Mouse (Mus musculus): ENCODE measurements around the gene Pdcd6ip.

The Pdcd6ip gene

DNA sequence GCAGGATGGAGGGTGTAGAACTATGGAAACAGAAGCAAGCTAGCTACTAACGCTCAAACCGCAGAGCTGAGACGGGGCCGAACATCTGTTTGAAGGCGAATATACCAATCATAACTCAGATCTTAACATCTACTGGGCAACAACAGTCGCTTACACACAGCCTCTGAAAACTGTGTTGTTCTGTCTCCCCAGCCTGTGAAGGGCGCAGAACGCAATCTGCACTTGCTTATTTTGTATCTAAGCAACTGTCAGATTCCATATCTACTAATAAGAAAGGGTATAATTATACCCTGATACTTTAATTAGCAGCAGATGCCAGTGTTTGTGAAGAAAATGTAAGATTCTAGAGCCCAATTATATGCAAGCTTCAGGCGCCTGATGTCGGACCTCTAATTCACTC, 81.3 kb downstream of the Pdcd6ip start:
- DNase-seq (ENCODE audit: extremely low read depth, low read depth), result no peak

DNA sequence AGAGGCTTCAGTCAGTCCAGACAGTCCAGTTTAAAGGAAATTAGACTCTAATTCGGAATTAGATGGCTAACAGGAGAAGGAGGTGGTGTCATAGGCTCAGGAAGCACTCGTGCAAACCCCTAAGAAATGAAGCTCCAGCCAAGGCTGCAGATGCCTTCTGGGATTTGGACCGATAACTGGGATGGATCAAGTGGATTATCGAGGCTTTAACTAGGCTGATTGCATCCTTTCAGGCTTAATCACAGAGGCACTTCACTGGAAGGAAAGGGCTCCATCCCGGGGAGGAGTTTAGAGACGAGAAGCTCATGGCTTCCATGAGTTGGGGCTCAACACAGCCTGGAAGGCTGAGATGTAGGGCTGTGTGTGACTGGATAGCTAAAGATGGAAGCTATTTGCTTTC, 84.0 kb downstream of the Pdcd6ip start:
- DNase-seq (ENCODE audit: extremely low read depth, low read depth), result no peak

DNA sequence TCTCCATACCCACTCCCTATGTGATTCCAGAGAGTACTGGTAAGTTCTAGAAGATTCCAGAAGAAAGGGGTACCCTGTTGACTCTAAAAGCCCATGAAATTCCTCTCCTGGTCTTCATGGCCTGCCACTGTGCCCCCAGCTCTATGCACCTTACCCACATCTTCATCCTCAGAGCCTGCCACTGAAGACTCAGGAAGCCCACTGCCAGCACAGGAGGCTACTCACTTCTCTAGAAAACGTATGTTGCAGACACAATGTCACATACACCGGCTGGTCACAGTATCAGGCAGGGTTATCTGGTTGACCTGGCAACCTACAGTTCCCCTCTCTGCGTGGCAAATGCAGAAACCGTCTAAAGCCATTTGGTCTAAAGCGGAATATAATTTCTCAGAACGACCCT, 91.0 kb downstream of the Pdcd6ip start:
- no peak for DNase-seq (ENCODE audit: extremely low read depth, low read depth)

- no peak for DNase-seq (ENCODE audit: extremely low read depth, low read depth)
These were observed 97.3 kb downstream of the Pdcd6ip start for GRCm38 (mm10) chr9:113610776-113611175.

DNA sequence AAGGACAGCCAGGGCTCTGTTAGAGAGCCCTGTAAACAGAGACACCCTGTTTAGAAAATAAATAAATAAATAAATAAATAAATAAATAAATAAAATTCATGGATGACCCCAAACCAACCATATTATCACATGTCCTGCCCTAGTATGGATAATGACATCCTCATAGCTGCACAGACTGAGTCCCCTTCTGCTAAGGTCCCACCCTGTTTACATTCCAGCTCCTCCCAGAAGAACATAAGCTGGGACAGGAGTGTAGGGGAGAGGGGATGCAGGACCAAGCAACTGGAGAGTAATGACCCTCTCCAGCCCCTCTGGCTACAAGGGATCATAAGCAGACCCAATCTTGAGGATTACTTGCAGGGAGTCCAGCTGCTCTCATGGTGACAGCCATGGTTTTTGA, 105.9 kb downstream of the Pdcd6ip start:
- no peak for DNase-seq (ENCODE audit: extremely low read depth, low read depth)

All from MEL-GATA-1-ER (cell line).